Comparison of ENCODE assay signal across 8 mouse cellular contexts in the genomic region with DNA sequence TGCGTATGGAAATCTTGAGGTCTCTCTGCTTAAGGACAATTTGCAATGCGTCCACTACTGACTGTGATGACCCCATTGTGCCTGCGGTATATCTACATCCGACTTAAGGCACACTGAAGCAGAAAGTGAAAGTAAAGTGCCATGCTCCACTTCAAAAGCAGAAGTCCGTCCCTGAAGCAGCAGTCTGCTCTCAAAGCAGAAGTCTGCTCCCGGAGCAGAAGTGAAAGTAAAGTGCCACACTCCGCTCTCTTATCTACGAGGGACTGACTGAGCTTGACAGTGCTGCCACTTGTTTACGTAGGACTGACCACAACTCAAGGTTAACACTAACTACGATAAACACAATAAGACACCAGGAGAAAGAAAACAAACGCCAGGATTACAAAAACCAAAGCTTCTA.
DNase-seq lines count a peak whose midpoint lies in the region; ATAC-seq and TF ChIP-seq lines count a peak whose summit lies in the region.

No protein-coding gene starts in this region.

- no peaks in the 10 kb centered on the region for H3K36me3 ChIP-seq in embryonic facial prominence, embryonic 14.5 days (ENCODE audit: control insufficient read depth, insufficient read depth, low read length)
- no peaks in the 10 kb centered on the region for H3K36me3 ChIP-seq in embryonic facial prominence, embryonic 10.5 days (replicated peaks)
- no peaks in the 10 kb centered on the region for H3K36me3 ChIP-seq in heart, embryonic 12.5 days
- H3K36me3 ChIP-seq in liver, embryonic 15.5 days (replicated peaks): no peaks in the 10 kb centered on the region
- H3K36me3 ChIP-seq in spleen, adult 2 months (ENCODE audit: control insufficient read depth, insufficient read depth, low read length): no peaks in the 10 kb centered on the region
- no peaks in the 10 kb centered on the region for H3K36me3 ChIP-seq in midbrain, embryonic 15.5 days (replicated peaks)

- H3K9ac ChIP-seq in embryonic facial prominence, embryonic 14.5 days (ENCODE audit: low read depth, low read length): no peak overlapping the region
- H3K9ac ChIP-seq in heart, embryonic 12.5 days: no peak overlapping the region
- peak overlapping the region; percentile 56; the same call in 1 of the 2 replicates for H3K9ac ChIP-seq in liver, embryonic 15.5 days
- no peak overlapping the region for H3K9ac ChIP-seq in midbrain, embryonic 15.5 days

- no peaks in the 10 kb centered on the region for H3K4me1 ChIP-seq in embryonic facial prominence, embryonic 14.5 days (ENCODE audit: control insufficient read depth, insufficient read depth, low read length)
- no peaks in the 10 kb centered on the region for H3K4me1 ChIP-seq in embryonic facial prominence, embryonic 10.5 days
- H3K4me1 ChIP-seq in heart, embryonic 12.5 days (replicated peaks): no peaks in the 10 kb centered on the region
- peaks cover 6% of the 10 kb centered on the region; the same call in 1 of the 2 replicates for H3K4me1 ChIP-seq in liver, embryonic 15.5 days (replicated peaks)
- no peaks in the 10 kb centered on the region; the same call in 1 of the 2 replicates for H3K4me1 ChIP-seq in spleen, adult 2 months (ENCODE audit: control insufficient read depth, insufficient read depth, insufficient read length)
- H3K4me1 ChIP-seq in midbrain, embryonic 15.5 days: no peaks in the 10 kb centered on the region

- DNase-seq in embryonic facial prominence, embryonic 14.5 days (ENCODE audit: low spot score): peak; percentile 4
- DNase-seq in embryonic facial prominence, embryonic 10.5 days (ENCODE audit: low spot score): no peak
- peak; percentile 59 to 85 for DNase-seq in adrenal gland, adult (ENCODE audit: inconsistent age in 2 of 2, low spot score in 1 of 2)
- peak; percentile 63 to 89 for DNase-seq in spleen, adult 2 months (ENCODE audit: low read depth in 1 of 2, low spot score in 2 of 2)
- no peak for DNase-seq in right cerebral cortex, postnatal 14 days

- H3K27me3 ChIP-seq in embryonic facial prominence, embryonic 14.5 days (replicated peaks; ENCODE audit: control insufficient read depth, insufficient read depth, low read length): no peaks in the 10 kb centered on the region
- no peaks in the 10 kb centered on the region for H3K27me3 ChIP-seq in embryonic facial prominence, embryonic 10.5 days (replicated peaks; ENCODE audit: low read depth, poor library complexity, severe bottlenecking)
- H3K27me3 ChIP-seq in heart, embryonic 12.5 days (replicated peaks): no peaks in the 10 kb centered on the region
- no peaks in the 10 kb centered on the region for H3K27me3 ChIP-seq in liver, embryonic 15.5 days
- H3K27me3 ChIP-seq in spleen, adult 2 months (ENCODE audit: control insufficient read depth, insufficient read depth, low read length): no peaks in the 10 kb centered on the region
- no peaks in the 10 kb centered on the region for H3K27me3 ChIP-seq in midbrain, embryonic 15.5 days (replicated peaks)

- WGBS in embryonic facial prominence, embryonic 14.5 days: 82% methylated on average over 11 of the region's 11 CpGs
- 91% methylated on average over 11 of the region's 11 CpGs for WGBS in embryonic facial prominence, embryonic 10.5 days
- WGBS in heart, embryonic 12.5 days: 59% methylated on average over 11 of the region's 11 CpGs
- WGBS in liver, embryonic 15.5 days (ENCODE audit: insufficient replicate concordance): 5% methylated on average over 11 of the region's 11 CpGs
- under 1% methylated on average over 11 of the region's 11 CpGs for WGBS in spleen, adult 2 months
- WGBS in midbrain, embryonic 15.5 days: 88% methylated on average over 11 of the region's 11 CpGs

- TF ChIP-seq POLR2A in spleen, adult 2 months (IDR thresholded peaks at IDR 0.05; ENCODE audit: low read depth, low read length): no peak; the same call in 1 of the 2 replicates

- no peak overlapping the region for H3K4me2 ChIP-seq in embryonic facial prominence, embryonic 14.5 days (ENCODE audit: low read depth, low read length)
- peak overlapping the region; percentile 54 for H3K4me2 ChIP-seq in heart, embryonic 12.5 days
- H3K4me2 ChIP-seq in liver, embryonic 15.5 days: peak overlapping the region; percentile 65
- no peak overlapping the region for H3K4me2 ChIP-seq in midbrain, embryonic 15.5 days

- TF ChIP-seq CTCF in spleen, adult 2 months (IDR thresholded peaks at IDR 0.05; ENCODE audit: extremely low read depth, insufficient read depth, insufficient read length, insufficient replicate concordance): no peak

- no peak overlapping the region for H3K27ac ChIP-seq in embryonic facial prominence, embryonic 14.5 days (replicated peaks; ENCODE audit: low read depth, low read length)
- H3K27ac ChIP-seq in embryonic facial prominence, embryonic 10.5 days (replicated peaks): no peak overlapping the region
- no peak overlapping the region for H3K27ac ChIP-seq in heart, embryonic 12.5 days (ENCODE audit: poor library complexity, severe bottlenecking)
- H3K27ac ChIP-seq in liver, embryonic 15.5 days (replicated peaks): peak overlapping the region; percentile 70
- H3K27ac ChIP-seq in spleen, adult 2 months (ENCODE audit: insufficient read depth, low read length): peak overlapping the region; percentile 55; the same call in 1 of the 2 replicates
- no peak overlapping the region for H3K27ac ChIP-seq in midbrain, embryonic 15.5 days

- H3K9me3 ChIP-seq in embryonic facial prominence, embryonic 14.5 days (ENCODE audit: control insufficient read depth, low read length): no peaks in the 10 kb centered on the region
- no peaks in the 10 kb centered on the region for H3K9me3 ChIP-seq in embryonic facial prominence, embryonic 10.5 days
- H3K9me3 ChIP-seq in heart, embryonic 12.5 days (replicated peaks): 0 out of 2 replicates have a peak, but pooled peaks cover 7% of the 10 kb centered on the region
- no peaks in the 10 kb centered on the region for H3K9me3 ChIP-seq in liver, embryonic 15.5 days (replicated peaks)
- H3K9me3 ChIP-seq in midbrain, embryonic 15.5 days: no peaks in the 10 kb centered on the region

- ATAC-seq in embryonic facial prominence, embryonic 14.5 days (ENCODE audit: low read depth): no peak
- ATAC-seq in heart, embryonic 12.5 days (ENCODE audit: insufficient number of reproducible peaks, low FRiP score): no peak
- peak; percentile 77 for ATAC-seq in liver, embryonic 15.5 days (ENCODE audit: insufficient read depth)
- no peak for ATAC-seq in midbrain, embryonic 15.5 days (replicated peaks)

- H3K4me3 ChIP-seq in embryonic facial prominence, embryonic 14.5 days (ENCODE audit: low read depth, low read length): no peak overlapping the region
- no peak overlapping the region for H3K4me3 ChIP-seq in embryonic facial prominence, embryonic 10.5 days
- peak overlapping the region; percentile 45 for H3K4me3 ChIP-seq in heart, embryonic 12.5 days
- peak overlapping the region; percentile 64 for H3K4me3 ChIP-seq in liver, embryonic 15.5 days (replicated peaks)
- peak overlapping the region; percentile 31 for H3K4me3 ChIP-seq in spleen, adult 2 months (ENCODE audit: extremely low read depth, insufficient read depth, insufficient read length)
- H3K4me3 ChIP-seq in midbrain, embryonic 15.5 days: no peak overlapping the region

Comparison
In these comparisons a context has a peak if more than half of its experiments do, and no peak if none do; other contexts are left out.
1. DNase-seq: peak in embryonic facial prominence, embryonic 14.5 days (single experiment), adrenal gland, adult (2 of 2) and spleen, adult 2 months (2 of 2); none in embryonic facial prominence, embryonic 10.5 days (single experiment) and right cerebral cortex, postnatal 14 days (single experiment).
2. H3K27ac ChIP-seq: peak in liver, embryonic 15.5 days (single experiment) and spleen, adult 2 months (single experiment); none in embryonic facial prominence, embryonic 14.5 days (single experiment), embryonic facial prominence, embryonic 10.5 days (single experiment), heart, embryonic 12.5 days (single experiment) and midbrain, embryonic 15.5 days (single experiment).
3. H3K4me2 ChIP-seq: peak in heart, embryonic 12.5 days (single experiment) and liver, embryonic 15.5 days (single experiment); none in embryonic facial prominence, embryonic 14.5 days (single experiment) and midbrain, embryonic 15.5 days (single experiment).
4. H3K4me3 ChIP-seq: peak in heart, embryonic 12.5 days (single experiment), liver, embryonic 15.5 days (single experiment) and spleen, adult 2 months (single experiment); none in embryonic facial prominence, embryonic 14.5 days (single experiment), embryonic facial prominence, embryonic 10.5 days (single experiment) and midbrain, embryonic 15.5 days (single experiment).